Mouse (Mus musculus) limb, embryonic 13.5 days (tissue): ENCODE measurements around the gene Ibtk. TPM values are rescaled to one million over a fixed set of nuclear protein-coding genes. Genes with fewer than 3 reads are reported as not detected.
A peak's percentile ranks its signal among the peaks of the same experiment; 100 is the strongest.

ENCODE experiments used
- ATAC-seq: fragments of 200-750 bp; cut with Nextera tagmentation; 2 replicates; pipeline ENCODE4 v1.8.0; 2017; ENCODE audit warnings: low read depth, moderate number of reproducible peaks, moderate TSS enrichment; ENCODE audit not compliant: low FRiP score
- H3K27ac ChIP-seq: fragments of 300-500 bp; sonication (generic); 2 replicates; pipeline ENCODE4 v1.5.1; 2015; ENCODE audit warnings: inconsistent platforms, mild to moderate bottlenecking, moderate library complexity
- H3K27me3 ChIP-seq: fragments of 300-500 bp; sonication (generic); 2 replicates; pipeline ENCODE4 v1.6.1; 2015; ENCODE audit warnings: mild to moderate bottlenecking, inconsistent platforms
- H3K36me3 ChIP-seq: fragments of 300-500 bp; sonication (generic); 2 replicates; pipeline ENCODE4 v1.6.1; 2015; ENCODE audit warnings: inconsistent platforms, mild to moderate bottlenecking, moderate library complexity
- H3K4me1 ChIP-seq: fragments of 300-500 bp; sonication (generic); 2 replicates; pipeline ENCODE4 v1.6.1; 2015; ENCODE audit warnings: inconsistent platforms
- H3K4me2 ChIP-seq: fragments of 300-500 bp; sonication (generic); replicated peaks from 2 replicates; pipeline ENCODE4 v1.6.1; 2015; ENCODE audit warnings: inconsistent platforms, mild to moderate bottlenecking, moderate library complexity
- H3K4me3 ChIP-seq: fragments of 300-500 bp; sonication (generic); 2 replicates; pipeline ENCODE4 v1.5.1; 2015; ENCODE audit warnings: moderate library complexity, mild to moderate bottlenecking, inconsistent platforms
- H3K9ac ChIP-seq: fragments of 300-500 bp; sonication (generic); 2 replicates; pipeline ENCODE4 v1.6.1; 2015; ENCODE audit warnings: mild to moderate bottlenecking, inconsistent platforms
- H3K9me3 ChIP-seq: fragments of 300-500 bp; sonication (generic); 2 replicates; pipeline ENCODE4 v1.6.1; 2016; ENCODE audit warnings: inconsistent platforms
- WGBS: fragments of 180-500 bp; shearing (Covaris S2); methylation state at CpG from one replicate; pipeline ENCODE4 v1.1.7; 2015; 5-methylcytosine and 5-hydroxymethylcytosine counted together
- polyA plus RNA-seq: library from polyadenylated mRNA; unstranded; fragments of >200 nt; fragmentation: Nextera tagmentation; extraction: Ambion mirVana; gene quantifications from 2 replicates; pipeline ENCODE4 v1.2.1, GENCODE M21; 2015

The Ibtk gene
- polyA plus RNA-seq, 1 experiment from 2014 or later: 37.8 TPM

DNA sequence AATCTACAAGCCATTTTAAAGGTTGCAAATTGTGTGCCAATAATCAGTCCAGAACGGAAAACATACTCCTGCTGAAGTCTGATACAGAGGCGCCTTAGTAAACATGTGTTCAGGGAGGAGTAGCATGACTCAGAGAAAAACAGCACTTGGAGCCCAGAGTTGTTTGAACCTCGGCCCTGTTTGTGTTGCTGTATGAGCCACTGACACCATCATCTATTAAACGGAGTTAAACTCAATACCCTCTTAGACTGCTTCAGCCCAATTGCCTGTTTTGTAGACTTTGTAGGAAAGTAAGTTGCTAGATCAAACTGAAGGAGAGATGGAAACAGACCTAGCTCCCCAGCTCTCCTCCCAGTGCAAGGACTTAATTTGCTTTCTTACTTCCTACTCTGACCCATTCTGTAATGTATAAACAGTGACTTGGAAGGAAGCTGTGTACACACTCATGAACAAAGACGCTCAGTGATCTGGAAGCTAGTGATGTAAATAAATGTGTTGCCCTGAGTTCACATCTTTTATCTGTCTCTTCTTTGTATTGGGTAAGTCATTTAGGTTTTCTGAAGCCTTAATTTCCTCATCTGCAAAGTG is 882 bp upstream of the Ibtk start:
- Histone ChIP-seq H3K9me3 (no peaks in the 10 kb centered on the region), H3K9ac (peak overlapping the region; percentile 96), H3K36me3 (peaks cover 3% of the 10 kb centered on the region; the same call in 1 of the 2 replicates), H3K27ac (peak overlapping the region; percentile 98), H3K4me3 (peak overlapping the region; percentile 85), H3K4me1 (peaks cover 17% of the 10 kb centered on the region), H3K27me3 (no peaks in the 10 kb centered on the region), H3K4me2 (peak overlapping the region; percentile 73)
- ATAC-seq: peak; percentile 10; the same call in 1 of the 2 replicates
- WGBS: 27% methylated on average over 5 of the region's 5 CpGs

DNA sequence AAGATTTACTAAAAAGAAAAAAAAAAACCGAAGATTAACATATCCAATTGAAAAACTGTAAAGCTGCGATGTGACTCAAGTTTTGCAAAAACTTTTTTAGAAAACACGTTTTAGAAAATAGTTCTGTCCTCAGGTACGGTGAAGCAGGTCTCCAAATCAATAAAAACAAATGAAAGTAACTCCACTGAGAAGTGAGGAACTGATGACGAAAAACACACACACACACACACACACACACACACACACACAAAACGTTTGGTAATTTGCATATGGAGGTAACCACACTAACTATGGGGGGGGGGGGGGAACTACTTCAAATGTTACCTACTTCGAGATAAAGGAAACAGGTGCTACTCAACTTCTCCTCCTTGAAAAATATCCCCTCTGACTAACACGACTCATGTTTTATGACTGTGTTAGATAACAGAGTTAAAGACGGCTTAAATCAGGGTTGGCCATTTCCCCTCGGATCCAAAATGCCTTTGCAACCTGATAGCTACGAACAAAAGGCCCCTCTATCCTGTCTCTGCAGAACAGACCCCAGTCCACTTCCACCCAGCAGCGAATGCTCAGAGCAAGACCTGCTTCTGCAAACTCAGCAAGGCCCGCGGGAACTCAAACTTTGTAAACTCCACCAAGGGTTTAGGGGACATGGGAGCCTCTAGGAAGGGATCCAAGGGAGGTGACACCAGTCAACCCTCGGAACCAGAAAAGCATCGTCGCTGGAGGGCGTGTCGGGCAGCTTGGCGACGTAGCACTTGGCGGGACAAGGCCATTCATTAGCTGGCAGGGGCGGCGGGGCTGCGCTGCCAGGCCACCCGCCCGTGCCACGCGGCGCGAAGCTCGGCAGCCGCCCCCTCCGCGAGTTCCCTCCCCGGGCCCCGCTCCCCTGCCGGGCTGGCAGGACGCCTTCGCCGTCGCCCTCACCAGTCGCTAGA is 661 bp downstream of the Ibtk start:
- peaks cover 17% of the 10 kb centered on the region for H3K4me1 ChIP-seq
- H3K27ac ChIP-seq: peak overlapping the region; percentile 98
- no peaks in the 10 kb centered on the region for H3K9me3 ChIP-seq
- 1% methylated on average over 43 of the region's 43 CpGs for WGBS
- peak overlapping the region; percentile 96 for H3K9ac ChIP-seq
- H3K27me3 ChIP-seq: no peaks in the 10 kb centered on the region
- H3K4me3 ChIP-seq: peak overlapping the region; percentile 85
- peaks cover 3% of the 10 kb centered on the region for H3K36me3 ChIP-seq
- H3K4me2 ChIP-seq: peak overlapping the region; percentile 73
- ATAC-seq: peak; percentile 83

DNA sequence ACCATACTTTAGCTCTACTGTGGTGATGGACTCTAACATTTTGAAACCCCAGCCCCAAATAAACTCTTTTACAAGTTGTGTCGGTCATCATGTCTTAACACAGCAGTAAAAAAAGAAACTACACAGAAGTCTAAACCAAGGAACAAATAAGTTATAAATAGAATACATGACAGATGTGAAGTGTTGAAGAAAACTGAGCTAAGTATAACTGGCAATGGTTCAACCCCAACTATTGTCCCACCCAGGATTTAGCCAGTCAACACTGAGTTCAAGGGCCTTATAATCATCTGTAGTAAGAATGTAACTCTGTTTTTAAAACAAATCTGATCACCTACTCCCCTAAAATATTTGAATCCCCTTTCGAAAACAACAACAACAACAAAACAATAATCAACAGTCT is 3.6 kb downstream of the Ibtk start:
- no peak for ATAC-seq
- no peak overlapping the region for H3K4me3 ChIP-seq
- H3K9me3 ChIP-seq: no peaks in the 10 kb centered on the region
- H3K36me3 ChIP-seq: peaks cover 20% of the 10 kb centered on the region
- peaks cover 17% of the 10 kb centered on the region for H3K4me1 ChIP-seq
- H3K9ac ChIP-seq: no peak overlapping the region
- no peak overlapping the region for H3K27ac ChIP-seq
- no peaks in the 10 kb centered on the region for H3K27me3 ChIP-seq
- H3K4me2 ChIP-seq: no peak overlapping the region
- 83% methylated on average over 2 of the region's 2 CpGs for WGBS

DNA sequence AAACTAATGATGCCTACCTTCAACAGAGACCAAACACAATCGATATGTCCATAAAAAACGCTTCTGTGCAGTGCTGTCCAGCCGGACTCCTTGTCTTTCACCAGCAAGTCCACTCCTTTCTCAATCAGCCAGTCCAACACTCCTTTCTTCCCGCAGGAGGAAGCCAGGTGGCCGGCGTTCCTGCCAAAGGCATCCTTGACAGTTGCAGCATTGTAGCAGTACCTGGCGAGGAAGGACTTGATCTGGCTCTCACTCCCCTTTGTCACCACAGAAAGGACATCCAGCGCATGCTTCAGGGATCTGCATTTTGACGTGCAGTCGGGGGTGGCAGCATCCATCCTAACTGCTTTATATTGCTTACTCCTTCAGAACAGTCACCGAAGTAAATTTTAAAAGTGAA is 5.8 kb downstream of the Ibtk start:
- H3K27me3 ChIP-seq: no peaks in the 10 kb centered on the region
- 83% methylated on average over 11 of the region's 11 CpGs for WGBS
- H3K9ac ChIP-seq: no peak overlapping the region
- peaks cover 35% of the 10 kb centered on the region for H3K36me3 ChIP-seq
- no peak for ATAC-seq
- no peaks in the 10 kb centered on the region for H3K9me3 ChIP-seq
- H3K4me2 ChIP-seq: no peak overlapping the region
- peaks cover 10% of the 10 kb centered on the region for H3K4me1 ChIP-seq
- H3K27ac ChIP-seq: no peak overlapping the region
- no peak overlapping the region for H3K4me3 ChIP-seq

DNA sequence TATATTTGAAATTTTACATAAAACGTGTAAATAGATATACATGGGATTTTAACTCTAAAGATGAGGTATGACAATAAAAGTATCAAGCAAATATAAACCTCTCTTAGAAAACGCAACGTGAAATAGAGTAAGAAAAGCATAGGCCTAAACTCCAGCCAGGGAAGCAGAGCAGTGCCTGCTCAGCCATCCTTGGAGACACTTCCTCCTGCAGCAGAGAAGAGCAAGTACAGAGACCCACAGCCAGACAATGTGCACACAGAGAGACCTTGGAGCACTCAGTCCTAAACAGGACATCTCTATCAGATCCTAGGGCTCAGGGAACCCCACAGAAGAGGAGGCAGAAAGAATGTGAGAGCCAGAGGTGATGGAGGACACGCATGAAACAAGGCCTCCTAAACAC is 7.0 kb downstream of the Ibtk start:
- Histone ChIP-seq H3K27me3 (no peaks in the 10 kb centered on the region), H3K4me2 (no peak overlapping the region), H3K27ac (no peak overlapping the region), H3K4me3 (no peak overlapping the region), H3K9ac (no peak overlapping the region), H3K36me3 (peaks cover 45% of the 10 kb centered on the region), H3K9me3 (no peaks in the 10 kb centered on the region), H3K4me1 (0 out of 2 replicates have a peak, but pooled peaks cover 3% of the 10 kb centered on the region)
- no peak for ATAC-seq
- 88% methylated on average over 4 of the region's 4 CpGs for WGBS

DNA sequence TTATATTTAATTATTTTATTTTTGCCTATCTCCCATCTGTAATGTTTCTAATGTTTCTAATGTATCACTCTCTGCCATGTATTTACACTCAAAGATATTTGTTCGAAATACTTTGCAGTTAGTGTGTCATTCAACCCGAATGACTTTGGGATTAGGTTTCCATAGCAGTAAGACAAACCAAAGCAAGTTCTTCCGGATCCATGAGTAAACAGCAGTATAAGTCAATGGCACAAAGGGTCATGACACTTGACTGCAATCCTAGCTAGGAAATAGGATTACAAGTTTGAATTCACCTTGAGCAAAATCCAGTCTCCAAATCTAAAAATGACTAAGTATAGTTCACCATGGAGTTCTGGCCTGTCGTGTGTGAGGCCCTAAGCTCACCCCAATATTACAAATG is 9.9 kb downstream of the Ibtk start:
- ATAC-seq: no peak
- no peaks in the 10 kb centered on the region for H3K9me3 ChIP-seq
- no peaks in the 10 kb centered on the region for H3K4me1 ChIP-seq
- peaks cover 67% of the 10 kb centered on the region for H3K36me3 ChIP-seq
- no peak overlapping the region for H3K27ac ChIP-seq
- 90% methylated on average over 4 of the region's 4 CpGs for WGBS
- H3K27me3 ChIP-seq: no peaks in the 10 kb centered on the region
- H3K9ac ChIP-seq: no peak overlapping the region
- no peak overlapping the region for H3K4me3 ChIP-seq
- H3K4me2 ChIP-seq: no peak overlapping the region

DNA sequence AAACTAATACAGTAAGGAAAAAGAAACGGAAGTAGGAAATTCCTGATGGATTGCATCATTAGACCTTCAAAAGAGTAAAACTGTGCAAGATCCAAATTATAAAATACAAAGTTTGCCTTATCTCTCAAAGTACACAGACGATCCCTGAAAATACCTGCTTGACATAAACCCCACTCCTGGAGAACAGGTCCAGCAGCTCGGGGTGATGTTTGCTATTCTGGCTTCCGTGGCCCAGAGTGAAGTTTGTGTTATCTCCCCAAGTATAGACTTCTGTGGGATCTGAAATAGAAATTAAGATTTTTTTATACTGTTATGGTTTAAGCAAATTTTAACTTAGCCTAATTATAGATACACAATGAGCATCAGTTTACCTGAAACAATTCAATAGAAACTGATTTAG is 14.3 kb downstream of the Ibtk start:
- Histone ChIP-seq H3K9ac (no peak overlapping the region), H3K4me2 (no peak overlapping the region), H3K4me1 (no peaks in the 10 kb centered on the region), H3K27me3 (no peaks in the 10 kb centered on the region), H3K4me3 (no peak overlapping the region), H3K27ac (no peak overlapping the region), H3K36me3 (peaks cover 77% of the 10 kb centered on the region), H3K9me3 (no peaks in the 10 kb centered on the region)
- WGBS: 87% methylated on average over 4 of the region's 4 CpGs
- no peak for ATAC-seq

DNA sequence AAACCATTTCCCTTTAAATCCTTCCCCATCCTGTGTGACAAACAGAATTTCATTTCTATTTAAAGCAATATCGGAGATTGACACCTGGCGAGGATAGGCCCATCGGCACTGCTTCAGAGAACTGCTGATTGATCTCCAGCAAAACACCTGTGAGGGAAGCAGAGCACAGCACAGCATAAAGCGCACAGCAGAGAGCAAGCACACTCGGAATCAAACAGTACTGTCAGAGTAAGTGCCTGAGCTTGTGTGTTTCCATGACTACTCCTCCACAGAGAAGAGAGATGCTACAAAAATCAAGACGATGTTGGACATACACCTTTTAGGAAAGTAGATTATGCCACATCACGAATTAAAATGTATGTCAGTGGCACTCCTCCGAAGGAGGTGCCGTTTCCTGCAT is 25.1 kb downstream of the Ibtk start:
- 94% methylated on average over 9 of the region's 9 CpGs for WGBS
- peaks cover 80% of the 10 kb centered on the region for H3K36me3 ChIP-seq

DNA sequence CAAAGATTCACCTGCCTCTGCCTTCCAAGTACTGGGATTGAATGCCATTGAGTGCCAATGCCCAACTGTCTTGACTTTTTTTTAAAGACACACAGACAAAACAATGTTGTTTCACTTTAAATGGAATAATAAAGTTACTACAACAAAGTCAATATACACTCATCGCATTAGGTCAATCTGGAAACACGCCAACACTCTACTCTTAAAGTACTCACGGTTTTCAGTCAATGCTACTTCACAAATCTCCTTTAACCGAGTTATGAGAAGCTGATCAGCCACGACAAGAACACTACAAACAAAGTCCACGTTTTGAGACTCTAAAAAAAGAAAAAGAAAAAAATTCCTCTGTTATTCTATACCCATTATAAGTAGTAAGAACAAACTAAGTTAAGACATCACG is 31.8 kb downstream of the Ibtk start:
- no peak for ATAC-seq
- no peak overlapping the region for H3K27ac ChIP-seq
- no peaks in the 10 kb centered on the region for H3K4me1 ChIP-seq
- no peaks in the 10 kb centered on the region for H3K9me3 ChIP-seq
- peaks cover 76% of the 10 kb centered on the region for H3K36me3 ChIP-seq
- H3K4me2 ChIP-seq: no peak overlapping the region
- no peak overlapping the region for H3K4me3 ChIP-seq
- 92% methylated on average over 7 of the region's 7 CpGs for WGBS
- H3K27me3 ChIP-seq: no peaks in the 10 kb centered on the region
- no peak overlapping the region for H3K9ac ChIP-seq

More for the DNA sequence above, 25.1 kb downstream of the Ibtk start:
- no peak overlapping the region for H3K27ac ChIP-seq
- no peak overlapping the region for H3K9ac ChIP-seq
- no peak overlapping the region for H3K4me3 ChIP-seq
- no peak overlapping the region for H3K4me2 ChIP-seq
- no peaks in the 10 kb centered on the region for H3K4me1 ChIP-seq
- ATAC-seq: no peak
- no peaks in the 10 kb centered on the region for H3K27me3 ChIP-seq
- no peaks in the 10 kb centered on the region for H3K9me3 ChIP-seq

DNA sequence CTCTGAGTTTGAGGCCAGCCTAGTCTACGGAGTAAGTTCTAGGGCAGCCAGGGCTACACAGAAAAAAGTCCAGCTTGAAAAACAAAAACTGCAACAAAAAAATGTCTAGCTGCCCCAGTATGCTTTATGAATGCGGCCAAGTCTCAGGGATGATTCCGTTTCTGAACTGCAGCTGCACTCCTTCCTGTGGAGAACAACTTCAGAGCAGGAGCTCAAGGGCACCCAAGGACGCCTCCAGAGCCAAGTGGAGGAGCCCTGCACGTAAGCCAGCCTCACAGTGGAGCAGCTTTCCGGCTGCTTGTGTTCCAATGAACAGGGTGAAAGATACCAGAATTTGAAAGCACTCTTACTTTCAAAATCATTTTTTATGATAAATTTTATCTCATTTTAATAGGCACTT is 41.8 kb downstream of the Ibtk start:
- no peak overlapping the region for H3K27ac ChIP-seq
- ATAC-seq: no peak
- WGBS: 95% methylated on average over 6 of the region's 6 CpGs
- H3K9ac ChIP-seq: no peak overlapping the region
- no peak overlapping the region for H3K4me3 ChIP-seq
- H3K9me3 ChIP-seq: no peaks in the 10 kb centered on the region
- H3K4me1 ChIP-seq: no peaks in the 10 kb centered on the region
- H3K27me3 ChIP-seq: no peaks in the 10 kb centered on the region
- H3K36me3 ChIP-seq: peaks cover 86% of the 10 kb centered on the region
- H3K4me2 ChIP-seq: no peak overlapping the region

DNA sequence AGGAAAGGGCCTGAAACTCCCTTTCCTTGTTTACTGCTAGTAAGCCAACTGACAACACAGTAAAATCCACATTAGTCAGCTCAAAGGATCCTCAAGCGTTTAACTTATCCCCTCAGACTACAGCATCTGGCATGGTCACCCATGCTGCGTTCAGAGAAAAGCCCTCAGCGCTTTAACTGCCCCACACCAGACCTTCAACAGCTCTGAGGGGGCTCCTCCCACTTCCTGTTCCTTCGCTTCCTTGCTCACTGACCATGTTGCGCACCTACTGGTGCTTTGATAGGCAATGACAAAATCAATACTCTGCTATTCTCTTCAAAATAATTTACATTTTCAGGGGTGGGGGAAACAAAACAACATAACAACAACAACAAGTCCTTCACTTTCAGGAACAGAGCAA is 47.2 kb downstream of the Ibtk start:
- Histone ChIP-seq H3K27ac (no peak overlapping the region), H3K36me3 (peaks cover 68% of the 10 kb centered on the region), H3K4me3 (no peak overlapping the region), H3K27me3 (no peaks in the 10 kb centered on the region), H3K9me3 (no peaks in the 10 kb centered on the region), H3K4me1 (no peaks in the 10 kb centered on the region), H3K4me2 (no peak overlapping the region), H3K9ac (no peak overlapping the region)
- no peak for ATAC-seq
- WGBS: 80% methylated on average over 5 of the region's 5 CpGs

DNA sequence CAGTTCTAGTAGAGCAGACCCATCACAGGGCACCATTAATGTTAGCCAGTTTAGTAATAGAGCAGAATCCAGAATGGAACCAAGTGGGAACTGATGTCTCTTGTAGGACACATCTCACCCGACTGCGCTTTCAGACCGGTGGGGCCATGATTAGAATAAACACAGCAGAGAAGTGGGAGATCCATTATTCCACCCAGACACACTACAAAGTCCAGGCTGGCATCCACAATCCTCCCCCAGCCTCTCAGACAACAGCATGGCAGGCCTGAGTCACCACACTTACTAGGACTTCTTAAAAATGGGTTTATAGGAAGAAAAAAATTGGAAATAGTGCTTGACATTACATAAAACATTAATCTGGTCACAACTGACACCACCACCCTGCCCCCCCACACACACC is 53.5 kb downstream of the Ibtk start:
- H3K36me3 ChIP-seq: peaks cover 35% of the 10 kb centered on the region
- no peak for ATAC-seq
- no peak overlapping the region for H3K4me3 ChIP-seq
- H3K4me2 ChIP-seq: no peak overlapping the region
- no peak overlapping the region for H3K27ac ChIP-seq
- H3K9ac ChIP-seq: no peak overlapping the region
- H3K4me1 ChIP-seq: no peaks in the 10 kb centered on the region
- H3K9me3 ChIP-seq: no peaks in the 10 kb centered on the region
- no peaks in the 10 kb centered on the region for H3K27me3 ChIP-seq
- 95% methylated on average over 3 of the region's 3 CpGs for WGBS
